8 mouse cellular contexts compared by ENCODE assay signal in genomic region chr9:44406906-44407751, GRCm38 (mm10). TPM values are rescaled to one million over a fixed set of nuclear protein-coding genes. Genes with fewer than 3 reads are reported as not detected.
A peak's percentile ranks its signal among the peaks of the same experiment; 100 is the strongest.
DNase-seq lines count a peak whose midpoint lies in the region; ATAC-seq lines count a peak whose summit lies in the region.

TSS of gene Rps25 (plus strand) at chr9:44407139.
TSS of gene Trappc4 (minus strand) at chr9:44407600.

- WGBS in lung, embryonic 16.5 days = under 1% methylated on average over 51 of the region's 51 CpGs

- H3K9me3 ChIP-seq in lung, embryonic 16.5 days (ENCODE audit: control insufficient read depth, low read length) = no peaks in the 10 kb centered on the region

- H3K27me3 ChIP-seq in lung, embryonic 16.5 days (ENCODE audit: control insufficient read depth, insufficient read depth, low read depth, low read length) = no peaks in the 10 kb centered on the region

- peak; percentile 81 for DNase-seq in MEL-GATA-1-ER (ENCODE audit: extremely low read depth, low read depth)
- peak; percentile 92 for DNase-seq in cerebellum, adult 8-10 months
- peak; percentile 95 for DNase-seq in forelimb bud, embryonic 11.5 days (ENCODE audit: low read depth, low spot score)
- peak; percentile 90 for DNase-seq in layer of hippocampus, adult 9-10 months (ENCODE audit: low spot score)
- DNase-seq in ovary, postnatal 10 days (ENCODE audit: low spot score) = peak; percentile 81
- peak; percentile 85 to 92 for DNase-seq in thymus, postnatal 10 days (ENCODE audit: low spot score in 2 of 2)

- H3K36me3 ChIP-seq in lung, embryonic 16.5 days (ENCODE audit: control insufficient read depth, insufficient read depth, low read length) = peaks cover 50% of the 10 kb centered on the region

- H3K27ac ChIP-seq in lung, embryonic 16.5 days (ENCODE audit: low read length) = peak within 1 kb of the TSS; percentile 99

- ATAC-seq in hematopoietic stem cell, adult 5-6 weeks (replicated peaks in 1 of 2; ENCODE audit: insufficient read depth in 1 of 2, low FRiP score in 2 of 2, low TSS enrichment in 1 of 2, low read depth in 1 of 2, poor library complexity in 2 of 2, severe bottlenecking in 2 of 2) = peak; percentile 94
- peak; percentile 97 for ATAC-seq in lung, embryonic 16.5 days (ENCODE audit: low read depth)

- H3K4me3 ChIP-seq in lung, embryonic 16.5 days (ENCODE audit: low read length) = peak within 1 kb of the TSS; percentile 89

- H3K9ac ChIP-seq in lung, embryonic 16.5 days (ENCODE audit: low read length) = peak within 1 kb of the TSS; percentile 92

- peak within 1 kb of the TSS; percentile 81 for H3K4me2 ChIP-seq in lung, embryonic 16.5 days (ENCODE audit: low read depth, low read length)

- H3K4me1 ChIP-seq in lung, embryonic 16.5 days (replicated peaks; ENCODE audit: control insufficient read depth, insufficient read depth, low read length) = peaks cover 10% of the 10 kb centered on the region; the same call in 1 of the 2 replicates

RNA-seq across cellular contexts. Expression of gene Rps25, which starts in this region (rescaled TPM):
- total RNA-seq in hematopoietic stem cell, adult 5-6 weeks (2017) = 1,716 and 2,164 TPM in 2 replicates
- polyA plus RNA-seq in lung, embryonic 16.5 days (2015; fragmentation: Nextera tagmentation; extraction: Ambion mirVana) = 1,846 and 1,855 TPM in 2 replicates

RNA-seq across cellular contexts. Expression of gene Trappc4, which starts in this region (rescaled TPM):
- 42.2 and 47.6 TPM in 2 replicates for total RNA-seq in hematopoietic stem cell, adult 5-6 weeks (2017)
- 131 and 135 TPM in 2 replicates for polyA plus RNA-seq in lung, embryonic 16.5 days (2015; fragmentation: Nextera tagmentation; extraction: Ambion mirVana)

Comparison
In these comparisons a context has a peak if more than half of its experiments do, and no peak if none do; other contexts are left out.
1. Peak in every context shown above with its lines: DNase-seq, ATAC-seq, H3K4me3 ChIP-seq and H3K27ac ChIP-seq.